Mouse (Mus musculus): ENCODE data around the gene Olfr48. TPM values are rescaled to one million over a fixed set of nuclear protein-coding genes. Genes with fewer than 3 reads are reported as not detected.

Olfr48 gene
- total RNA-seq (2012; rRNA removed): not detected in 2 replicates
- not detected for polyA plus RNA-seq (2012; ENCODE audit: insufficient read depth in 1 of 2, insufficient read length in 2 of 2, low read depth in 1 of 2, low replicate concordance in 2 of 2, missing spikeins in 1 of 2)

DNA sequence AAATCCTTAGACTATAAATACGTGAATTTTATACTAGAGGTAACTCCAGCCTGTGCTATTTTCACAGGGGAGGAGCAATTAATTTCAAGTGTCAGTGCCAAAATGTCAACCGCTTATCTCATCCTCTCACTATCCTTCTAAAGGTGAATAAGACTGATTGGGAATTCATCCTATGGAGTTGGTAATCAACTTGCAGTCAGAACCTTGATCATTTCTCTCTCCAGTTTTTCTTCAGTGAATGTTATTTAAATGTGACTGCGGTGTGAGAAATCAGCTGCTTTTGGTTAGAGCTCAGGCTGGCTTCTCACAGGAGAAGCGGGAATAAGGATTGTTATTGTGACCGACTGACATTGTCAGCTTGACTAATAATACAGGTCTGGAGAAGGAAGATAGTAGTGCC is at the start of gene Olfr48:
Gene Olfr48, minus strand, starts transcription at position 101 of the 400 bp plus-strand sequence.
- no peaks in the 10 kb centered on the region for H3K9me3 ChIP-seq (replicated peaks; ENCODE audit: insufficient read depth, low read length)
- H3K79me2 ChIP-seq (ENCODE audit: control insufficient read depth, insufficient read depth, low read length, poor library complexity): no peaks in the 10 kb centered on the region
- no peak for TF ChIP-seq USF1 (IDR thresholded peaks at IDR 0.05; ENCODE audit: low read depth, low read length)
- TF ChIP-seq POLR2AphosphoS5 (IDR thresholded peaks at IDR 0.05; ENCODE audit: borderline replicate concordance, low read depth, low read length): no peak
- TF ChIP-seq MAX (IDR thresholded peaks at IDR 0.05; ENCODE audit: low read length): no peak
- TF ChIP-seq MAZ (IDR thresholded peaks at IDR 0.05; ENCODE audit: low read depth, low read length): no peak
- TF ChIP-seq ELF1 (IDR thresholded peaks at IDR 0.05; ENCODE audit: low read depth, low read length): no peak
- TF ChIP-seq JUND (IDR thresholded peaks at IDR 0.05; ENCODE audit: low read depth, low read length): no peak
- no peak for TF ChIP-seq RCOR1 (IDR thresholded peaks at IDR 0.05; ENCODE audit: low read depth, low read length)
- TF ChIP-seq SMC3 (IDR thresholded peaks at IDR 0.05; ENCODE audit: low read depth, low read length): no peak
- no peak for TF ChIP-seq POLR2AphosphoS2 (IDR thresholded peaks at IDR 0.05; ENCODE audit: low read length)
- TF ChIP-seq BHLHE40 (IDR thresholded peaks at IDR 0.05; ENCODE audit: borderline replicate concordance, low read depth, low read length): no peak
- TF ChIP-seq CTCF (IDR thresholded peaks at IDR 0.05 in 2 of 3, conservative IDR thresholded peaks at IDR 0.05 in 1 of 3; ENCODE audit: control insufficient read depth in 1 of 3, insufficient read depth in 1 of 3, low read depth in 2 of 3, low read length in 3 of 3, poor library complexity in 1 of 3, severe bottlenecking in 1 of 3): no peak
- no peak for TF ChIP-seq GABPA (IDR thresholded peaks at IDR 0.05; ENCODE audit: low read depth, low read length)
- no peak within 1 kb of the TSS for H3K4me3 ChIP-seq (ENCODE audit: control insufficient read depth in 1 of 2, insufficient read depth in 1 of 2, low read depth in 2 of 2, low read length in 2 of 2)
- H3K27ac ChIP-seq (ENCODE audit: control insufficient read depth, low read depth, low read length): no peak within 1 kb of the TSS
- DNase-seq (ENCODE audit: low read depth, low spot score): no peak
- H3K9ac ChIP-seq (ENCODE audit: control insufficient read depth, low read depth, low read length, poor library complexity, severe bottlenecking): no peak within 1 kb of the TSS
- no peaks in the 10 kb centered on the region for H3K36me3 ChIP-seq (ENCODE audit: control insufficient read depth in 1 of 2, insufficient read depth in 2 of 2, low read length in 2 of 2)
- no peaks in the 10 kb centered on the region for H3K4me1 ChIP-seq (ENCODE audit: control insufficient read depth in 1 of 2, insufficient read depth in 2 of 2, low read length in 2 of 2)
- no peaks in the 10 kb centered on the region for H3K27me3 ChIP-seq (ENCODE audit: control insufficient read depth in 1 of 2, insufficient read depth in 2 of 2, low read length in 2 of 2)

DNA sequence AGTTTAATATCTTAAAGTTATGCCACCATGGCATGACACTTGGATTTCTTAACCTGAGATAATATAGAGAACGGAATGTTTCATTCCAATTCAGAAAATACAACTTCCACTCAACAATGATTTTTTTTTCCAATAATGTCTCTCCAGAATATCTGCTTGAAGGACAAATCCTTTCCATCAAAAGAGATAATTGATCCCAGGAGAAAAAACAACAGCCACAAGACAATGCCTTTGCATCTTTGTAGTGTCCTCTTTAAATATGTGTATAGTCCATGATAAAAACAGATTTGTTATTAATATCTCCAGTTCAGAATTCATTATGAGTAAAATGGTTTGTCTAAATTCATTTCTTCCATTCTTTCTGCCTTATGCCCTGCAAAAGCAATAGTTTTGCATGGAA is 30.1 kb upstream of the Olfr48 start, which contains the start of gene Olfr1257:
Gene Olfr1257, plus strand, starts transcription at position 301 of the 400 bp plus-strand sequence.
- Histone ChIP-seq H3K79me2 (ENCODE audit: control insufficient read depth, insufficient read depth, low read length, poor library complexity) (no peaks in the 10 kb centered on the region), H3K9ac (ENCODE audit: control insufficient read depth, low read depth, low read length, poor library complexity, severe bottlenecking) (no peak within 1 kb of the TSS), H3K9me3 (replicated peaks; ENCODE audit: insufficient read depth, low read length) (no peaks in the 10 kb centered on the region), H3K27me3 (ENCODE audit: control insufficient read depth in 1 of 2, insufficient read depth in 2 of 2, low read length in 2 of 2) (no peaks in the 10 kb centered on the region), H3K4me3 (ENCODE audit: control insufficient read depth in 1 of 2, insufficient read depth in 1 of 2, low read depth in 2 of 2, low read length in 2 of 2) (no peak within 1 kb of the TSS), H3K4me1 (ENCODE audit: control insufficient read depth in 1 of 2, insufficient read depth in 2 of 2, low read length in 2 of 2) (no peaks in the 10 kb centered on the region), H3K27ac (ENCODE audit: control insufficient read depth, low read depth, low read length) (no peak within 1 kb of the TSS), H3K36me3 (ENCODE audit: control insufficient read depth in 1 of 2, insufficient read depth in 2 of 2, low read length in 2 of 2) (no peaks in the 10 kb centered on the region)
- no peak for DNase-seq (ENCODE audit: low read depth, low spot score)
- TF ChIP-seq USF2 (IDR thresholded peaks at IDR 0.05; ENCODE audit: borderline replicate concordance in 1 of 2, insufficient read depth in 1 of 2, low read depth in 1 of 2, low read length in 2 of 2) (no peak), SMC3 (IDR thresholded peaks at IDR 0.05; ENCODE audit: low read depth, low read length) (no peak)

DNA sequence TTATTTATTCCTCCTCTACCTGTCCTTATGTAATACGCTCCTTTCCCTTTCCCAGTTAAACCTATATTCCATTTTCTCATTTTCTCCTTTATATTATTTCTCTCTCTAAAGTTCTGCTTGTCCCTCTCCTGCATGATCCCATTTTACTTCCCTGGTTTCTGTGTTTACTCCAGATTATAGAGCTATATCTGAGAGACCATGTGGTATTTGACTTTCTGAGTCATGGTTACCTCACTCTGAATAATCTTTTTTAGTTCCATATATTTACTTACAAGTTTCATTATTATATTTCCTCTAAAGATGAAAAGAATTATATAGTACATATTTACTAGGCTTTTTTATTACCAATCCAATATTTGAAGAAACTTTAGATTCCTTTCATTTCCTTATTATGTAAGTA is 1.2 kb upstream of the Olfr48 start:
- Histone ChIP-seq H3K4me1 (ENCODE audit: control insufficient read depth in 1 of 2, insufficient read depth in 2 of 2, low read length in 2 of 2) (no peaks in the 10 kb centered on the region), H3K27me3 (ENCODE audit: control insufficient read depth in 1 of 2, insufficient read depth in 2 of 2, low read length in 2 of 2) (no peaks in the 10 kb centered on the region), H3K27ac (ENCODE audit: control insufficient read depth, low read depth, low read length) (no peak overlapping the region), H3K36me3 (ENCODE audit: control insufficient read depth in 1 of 2, insufficient read depth in 2 of 2, low read length in 2 of 2) (no peaks in the 10 kb centered on the region), H3K79me2 (ENCODE audit: control insufficient read depth, insufficient read depth, low read length, poor library complexity) (no peaks in the 10 kb centered on the region), H3K9me3 (replicated peaks; ENCODE audit: insufficient read depth, low read length) (no peaks in the 10 kb centered on the region), H3K4me3 (ENCODE audit: control insufficient read depth in 1 of 2, insufficient read depth in 1 of 2, low read depth in 2 of 2, low read length in 2 of 2) (no peak overlapping the region), H3K9ac (ENCODE audit: control insufficient read depth, low read depth, low read length, poor library complexity, severe bottlenecking) (no peak overlapping the region)
- TF ChIP-seq RAD21 (IDR thresholded peaks at IDR 0.05; ENCODE audit: low read depth, low read length) (no peak), SIN3A (IDR thresholded peaks at IDR 0.05; ENCODE audit: low read length) (no peak), CHD1 (IDR thresholded peaks at IDR 0.05; ENCODE audit: low read depth, low read length) (no peak), USF1 (IDR thresholded peaks at IDR 0.05; ENCODE audit: low read depth, low read length) (no peak), MAZ (IDR thresholded peaks at IDR 0.05; ENCODE audit: low read depth, low read length) (no peak), TBP (IDR thresholded peaks at IDR 0.05; ENCODE audit: low read depth, low read length) (no peak), MYC (IDR thresholded peaks at IDR 0.05; ENCODE audit: low read depth, low read length) (no peak)
- DNase-seq (ENCODE audit: low read depth, low spot score): no peak
